ENCODE assay signal across 1 mouse cellular context in the genomic region with DNA sequence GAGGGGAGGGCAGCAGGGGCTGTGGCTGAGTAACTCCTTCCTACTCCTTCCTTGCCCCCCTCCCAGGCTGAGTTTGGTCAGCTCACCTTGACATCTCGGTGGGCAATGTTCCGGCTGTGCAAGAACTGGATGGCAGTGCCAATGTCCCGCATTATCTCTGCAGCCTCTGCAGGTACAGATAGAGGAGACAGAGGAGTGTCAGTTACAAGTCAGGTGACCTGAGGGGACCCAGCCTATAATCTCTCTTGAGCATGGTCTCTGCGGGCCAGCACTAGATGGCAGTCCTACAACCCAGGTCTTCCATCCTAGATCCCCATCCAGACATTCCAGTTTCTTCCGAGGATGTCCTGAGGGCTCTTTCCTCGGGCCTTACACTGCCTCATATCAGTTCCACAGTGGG.
TF ChIP-seq lines count a peak whose summit lies in the region.

No protein-coding gene starts in this region.

TF ChIP-seq in MEL, 35 proteins besides CTCF, POLR2A, EP300 and RAD21:
- TF ChIP-seq CHD1 (IDR thresholded peaks at IDR 0.05; ENCODE audit: low read depth, low read length) (no peak), MYC (IDR thresholded peaks at IDR 0.05; ENCODE audit: low read depth, low read length) (no peak), KAT2A (conservative IDR thresholded peaks at IDR 0.05; ENCODE audit: low read depth, low read length) (no peak), ZC3H11A (IDR thresholded peaks at IDR 0.05; ENCODE audit: low read depth, low read length) (no peak), ZKSCAN1 (IDR thresholded peaks at IDR 0.05; ENCODE audit: low read depth, low read length) (no peak), SIN3A (IDR thresholded peaks at IDR 0.05; ENCODE audit: low read length) (0 out of 2 replicates have a peak, but pooled peaks have one; percentile 21), BHLHE40 (IDR thresholded peaks at IDR 0.05; ENCODE audit: borderline replicate concordance, low read depth, low read length) (no peak), USF1 (IDR thresholded peaks at IDR 0.05; ENCODE audit: low read depth, low read length) (peak; percentile 84), GATA1 (IDR thresholded peaks at IDR 0.05; ENCODE audit: low read depth, low read length) (0 out of 2 replicates have a peak, but pooled peaks have one; percentile 15), RCOR1 (IDR thresholded peaks at IDR 0.05; ENCODE audit: low read depth, low read length) (no peak), ELF1 (IDR thresholded peaks at IDR 0.05; ENCODE audit: low read depth, low read length) (no peak), TCF12 (IDR thresholded peaks at IDR 0.05; ENCODE audit: low read depth, low read length) (0 out of 2 replicates have a peak, but pooled peaks have one; percentile 58), ZMIZ1 (IDR thresholded peaks at IDR 0.05; ENCODE audit: low read depth, low read length) (no peak), UBTF (IDR thresholded peaks at IDR 0.05; ENCODE audit: borderline replicate concordance, insufficient read depth, low read depth, low read length) (no peak), POLR2AphosphoS2 (IDR thresholded peaks at IDR 0.05; ENCODE audit: low read length) (no peak), NELFE (IDR thresholded peaks at IDR 0.05; ENCODE audit: low read depth, low read length) (no peak), HCFC1 (IDR thresholded peaks at IDR 0.05; ENCODE audit: low read depth, low read length) (no peak), MAFK (IDR thresholded peaks at IDR 0.05; ENCODE audit: borderline replicate concordance, low read depth, low read length) (no peak), CHD2 (IDR thresholded peaks at IDR 0.05; ENCODE audit: low read length) (no peak), NRF1 (IDR thresholded peaks at IDR 0.05; ENCODE audit: insufficient read depth, low read depth, low read length, poor library complexity, severe bottlenecking) (no peak), MYB (IDR thresholded peaks at IDR 0.05; ENCODE audit: low read depth, low read length) (no peak)
TF ChIP-seq in MEL: peak in this region for 4.
